8 mouse cellular contexts compared by ENCODE assay signal in genomic region chr14:47751422-47752205, GRCm38 (mm10).
DNase-seq lines count a peak whose midpoint lies in the region; ATAC-seq lines count a peak whose summit lies in the region.

No protein-coding gene starts in this region.

- peaks cover 22% of the 10 kb centered on the region for H3K4me1 ChIP-seq in heart, embryonic 12.5 days (replicated peaks)
- H3K4me1 ChIP-seq in midbrain, embryonic 13.5 days (replicated peaks), result no peaks in the 10 kb centered on the region

- H3K36me3 ChIP-seq in heart, embryonic 12.5 days, result peaks cover 3% of the 10 kb centered on the region; the same call in 1 of the 2 replicates
- H3K36me3 ChIP-seq in midbrain, embryonic 13.5 days, result no peaks in the 10 kb centered on the region

- 43% methylated on average over 8 of the region's 8 CpGs for WGBS in heart, embryonic 12.5 days
- WGBS in midbrain, embryonic 13.5 days, result 54% methylated on average over 8 of the region's 8 CpGs

- no peaks in the 10 kb centered on the region for H3K9me3 ChIP-seq in heart, embryonic 12.5 days (replicated peaks)
- no peaks in the 10 kb centered on the region for H3K9me3 ChIP-seq in midbrain, embryonic 13.5 days

- no peaks in the 10 kb centered on the region for H3K27me3 ChIP-seq in heart, embryonic 12.5 days (replicated peaks)
- no peaks in the 10 kb centered on the region for H3K27me3 ChIP-seq in midbrain, embryonic 13.5 days

- no peak overlapping the region for H3K4me2 ChIP-seq in heart, embryonic 12.5 days
- no peak overlapping the region for H3K4me2 ChIP-seq in midbrain, embryonic 13.5 days (replicated peaks)

- no peak overlapping the region for H3K4me3 ChIP-seq in heart, embryonic 12.5 days
- no peak overlapping the region for H3K4me3 ChIP-seq in midbrain, embryonic 13.5 days (replicated peaks)

- ATAC-seq in heart, embryonic 12.5 days (ENCODE audit: insufficient number of reproducible peaks, low FRiP score), result no peak
- 0 out of 2 replicates have a peak, but pooled peaks have one; percentile 34 for ATAC-seq in midbrain, embryonic 13.5 days

- peak; percentile 77 to 81 for DNase-seq in heart, adult 18-20 months
- peak; percentile 72 for DNase-seq in adrenal gland, postnatal 14 days
- DNase-seq in embryo, embryonic 9.5 days (ENCODE audit: extremely low spot score), result peak; percentile 47
- peak; percentile 40 to 51 for DNase-seq in heart, postnatal 36 days
- DNase-seq in layer of hippocampus, postnatal 14 days (ENCODE audit: low spot score in 2 of 2), result peak; percentile 53 to 83
- peak; percentile 57 for DNase-seq in testis, postnatal 14 days (ENCODE audit: low spot score)

- no peak overlapping the region for H3K27ac ChIP-seq in heart, embryonic 12.5 days (ENCODE audit: poor library complexity, severe bottlenecking)
- no peak overlapping the region for H3K27ac ChIP-seq in midbrain, embryonic 13.5 days

- no peak overlapping the region for H3K9ac ChIP-seq in heart, embryonic 12.5 days
- H3K9ac ChIP-seq in midbrain, embryonic 13.5 days (replicated peaks), result no peak overlapping the region

- intact Hi-C loops in heart, postnatal 36 days (cut with DNase I), result loop anchor here (1.0 to 10.0 kb wide), 5 partner anchors 323 to 616 kb away; partner anchors contain the start of gene Peli2
